Mouse (Mus musculus): Measurements from ENCODE around the gene Wipf1. TPM values are rescaled to one million over a fixed set of nuclear protein-coding genes. Genes with fewer than 3 reads are reported as not detected.

Wipf1 gene
- polyA plus RNA-seq, 1 experiment from 2014 or later, result 8.2 TPM

Other genes starting within 250 kb of the Wipf1 start
- gene Scrn3, start 217.1 kb downstream of the Wipf1 start, polyA plus RNA-seq (2014; fragmentation: Nextera tagmentation; extraction: Ambion mirVana), result 10.7 and 11.7 TPM in 2 replicates
- gene Cir1, start 217.0 kb downstream of the Wipf1 start, polyA plus RNA-seq (2014; fragmentation: Nextera tagmentation; extraction: Ambion mirVana), result 21.4 and 25.5 TPM in 2 replicates
- 3.0 and 4.3 TPM in 2 replicates for gene Gpr155, start 143.2 kb downstream of the Wipf1 start, polyA plus RNA-seq (2014; fragmentation: Nextera tagmentation; extraction: Ambion mirVana)
- 0.25 TPM in 2 replicates for gene Chrna1, start 50.6 kb upstream of the Wipf1 start, polyA plus RNA-seq (2014; fragmentation: Nextera tagmentation; extraction: Ambion mirVana)
- 84.0 and 86.7 TPM in 2 replicates for gene Chn1, start 245.6 kb upstream of the Wipf1 start, polyA plus RNA-seq (2014; fragmentation: Nextera tagmentation; extraction: Ambion mirVana)